Mouse (Mus musculus) T-helper 2 cell (primary cell): ENCODE measurements at regions not wholly inside any gene's neighbourhood (a gene's known extent, or its start where the extent isn't known, plus 50 kb on each side); places are given as distances from the start of the nearest gene placed in this dataset.

Experiments
- in situ Hi-C: fragments of 300-600 bp; cut with MboI, MseI; formaldehyde crosslinking; loops from one replicate; pipeline ENCODE4 v1.15.1; 2025; ENCODE audit warnings: high pct_unique_total_duplicates

DNA sequence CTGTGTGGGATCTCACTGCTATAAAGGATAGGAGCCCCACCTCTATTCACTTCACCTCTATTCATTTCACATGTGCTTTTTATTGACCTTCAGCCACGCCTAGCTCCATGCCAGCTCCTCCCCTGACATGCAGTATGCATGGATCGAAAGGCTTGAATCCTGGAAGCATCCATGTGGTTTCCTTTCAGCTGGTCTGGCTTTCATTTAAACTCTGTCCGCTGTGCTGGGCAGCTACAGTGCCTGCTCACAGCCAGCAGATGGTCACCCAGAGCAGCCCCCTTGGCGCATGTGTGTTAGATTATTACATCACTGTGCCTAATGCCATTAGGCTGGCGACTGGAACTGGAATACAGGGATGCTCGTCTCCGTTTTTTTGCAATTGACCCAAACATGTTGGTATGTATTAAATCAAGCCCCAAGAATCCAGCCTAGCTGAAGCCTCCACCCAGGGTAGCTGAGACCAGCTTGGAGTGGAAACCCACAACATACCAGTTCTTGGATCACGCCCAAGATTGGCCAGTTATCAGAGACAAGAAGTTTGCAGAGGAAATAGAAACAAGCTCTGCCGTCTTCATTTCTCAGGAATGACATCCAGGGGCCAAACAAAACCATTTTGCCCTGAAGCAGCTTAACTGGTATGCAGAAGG lies 113.2 kb downstream of the Inhbb start:
- in situ Hi-C loops: no loop called here

DNA sequence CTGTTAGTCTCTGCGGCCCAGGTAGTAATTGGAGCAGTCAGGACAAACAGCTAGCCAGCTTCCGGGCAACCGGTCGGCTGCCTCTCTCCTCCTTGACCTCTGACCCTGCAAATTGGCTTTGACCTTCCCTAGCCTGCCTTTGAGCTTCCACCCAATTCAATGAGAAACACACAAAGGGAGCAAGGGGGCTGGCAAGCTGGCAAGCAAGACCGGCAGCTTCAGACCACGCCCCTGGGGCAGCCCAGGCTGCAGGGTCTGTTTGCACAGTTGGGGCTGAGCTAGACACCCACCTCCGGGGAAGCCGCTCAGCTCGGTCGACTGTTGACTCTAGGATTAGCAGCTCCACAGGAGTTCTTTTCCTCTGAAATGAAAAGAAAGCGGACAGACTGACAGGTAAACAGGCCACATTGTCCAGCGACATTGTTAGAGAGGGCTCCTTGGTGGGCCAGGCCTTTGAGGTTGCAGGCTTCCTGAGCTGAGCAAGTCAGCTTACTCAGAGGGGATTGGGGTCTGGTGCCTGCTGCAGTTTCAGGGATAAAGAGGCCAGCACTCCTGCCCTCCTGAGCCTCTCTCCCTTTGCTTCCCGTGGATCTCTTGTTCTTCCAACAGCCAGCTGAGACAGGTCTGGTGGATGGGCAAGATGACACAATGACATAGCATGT lies 116.6 kb downstream of the Inhbb start:
- in situ Hi-C loops: no loop called here

DNA sequence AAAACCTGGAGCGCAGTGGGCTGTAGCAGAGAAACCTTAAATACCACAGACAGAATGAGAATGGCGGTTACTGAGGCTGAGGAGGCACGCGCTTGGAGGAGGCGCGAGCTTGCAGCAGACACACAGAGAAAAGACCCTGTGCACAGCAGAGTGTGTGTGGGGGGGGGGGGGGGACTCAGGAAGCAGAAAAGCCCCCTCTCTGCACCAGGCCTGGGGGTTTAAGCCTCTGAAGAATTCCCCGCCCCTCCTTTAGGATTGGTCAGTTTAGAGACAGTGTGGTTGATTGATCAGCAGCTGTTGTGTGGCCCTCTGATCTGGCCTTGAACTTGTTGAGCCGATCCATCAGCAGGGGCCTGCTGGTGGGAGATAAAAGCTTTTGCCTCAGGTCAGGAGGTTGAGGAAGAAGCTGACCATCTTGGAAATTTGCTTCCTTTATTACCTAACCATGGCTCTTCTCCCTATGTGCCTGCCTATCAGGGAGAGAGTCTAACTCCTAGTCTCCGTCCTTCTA lies 117.5 kb downstream of the Inhbb start:
- in situ Hi-C loops: no loop called here

DNA sequence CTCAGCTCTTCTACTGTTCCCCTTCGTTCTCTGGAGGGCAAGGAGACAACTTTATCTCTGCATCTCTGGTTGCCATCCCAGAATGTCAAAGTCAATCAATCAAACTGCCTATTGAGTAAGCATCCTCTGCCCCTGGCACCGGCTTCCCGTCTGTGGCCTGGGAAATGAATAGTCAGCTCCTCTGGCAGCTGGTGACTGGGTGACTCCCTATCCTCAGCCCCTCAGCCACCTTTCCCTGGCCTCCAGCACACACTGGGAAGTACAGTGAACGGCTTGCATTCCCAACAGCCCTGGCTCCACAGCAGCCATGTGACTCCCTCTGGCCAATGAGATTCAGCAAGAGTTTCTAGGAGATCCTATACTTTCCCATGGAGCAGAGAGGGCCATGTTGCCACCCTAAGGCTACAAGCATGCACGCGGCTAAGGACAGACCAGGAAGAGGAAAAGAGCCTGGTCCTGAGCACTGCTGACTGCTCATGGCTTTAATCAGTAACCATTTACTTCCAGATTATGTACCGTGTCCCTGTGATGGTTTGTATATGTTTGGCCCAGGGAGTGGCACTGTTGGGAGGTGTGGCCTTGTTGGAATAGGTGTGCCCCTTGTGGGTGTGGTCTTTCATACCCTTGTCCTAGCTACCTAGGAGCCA lies 119.6 kb downstream of the Inhbb start:
- in situ Hi-C loops: no loop called here

DNA sequence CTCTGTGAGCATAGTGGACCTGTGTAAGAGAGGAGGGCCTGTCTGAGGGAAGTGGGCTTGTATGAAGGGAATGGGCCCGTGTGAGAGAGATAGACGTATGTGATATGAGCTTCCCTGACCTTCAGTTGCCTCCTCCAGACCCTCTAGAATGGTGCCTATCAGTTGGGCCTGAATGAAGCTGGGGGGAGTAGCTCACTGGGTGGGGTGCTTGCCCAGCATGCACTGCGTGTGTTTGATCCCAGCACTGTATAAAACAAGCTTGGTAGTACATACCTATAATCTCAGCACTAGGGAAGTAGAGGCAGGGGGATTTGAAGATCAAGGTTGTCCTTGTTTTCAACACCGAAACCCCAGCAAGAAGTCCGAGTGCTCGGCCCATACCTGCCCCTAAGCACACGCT lies 120.1 kb downstream of the Inhbb start:
- in situ Hi-C loops: no loop called here

DNA sequence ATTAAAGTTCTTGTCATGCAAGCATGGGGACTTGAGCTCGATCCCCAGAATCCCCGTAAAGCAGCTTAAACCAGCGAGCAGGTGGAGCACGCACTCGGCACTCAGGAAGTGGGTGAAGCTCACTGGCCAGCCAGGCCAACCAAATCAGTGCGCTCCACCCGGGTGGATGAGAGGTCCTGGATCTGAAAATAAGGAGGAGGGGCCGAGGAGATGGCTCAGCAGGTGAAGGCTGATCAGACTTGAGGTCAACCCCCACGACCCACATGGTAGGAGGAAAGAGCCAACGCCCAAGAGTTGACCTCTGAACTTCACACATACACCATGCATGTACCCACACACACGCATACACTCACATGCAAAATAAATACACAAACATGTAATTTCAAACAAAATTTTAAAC lies 120.8 kb downstream of the Inhbb start:
- in situ Hi-C loops: no loop called here

DNA sequence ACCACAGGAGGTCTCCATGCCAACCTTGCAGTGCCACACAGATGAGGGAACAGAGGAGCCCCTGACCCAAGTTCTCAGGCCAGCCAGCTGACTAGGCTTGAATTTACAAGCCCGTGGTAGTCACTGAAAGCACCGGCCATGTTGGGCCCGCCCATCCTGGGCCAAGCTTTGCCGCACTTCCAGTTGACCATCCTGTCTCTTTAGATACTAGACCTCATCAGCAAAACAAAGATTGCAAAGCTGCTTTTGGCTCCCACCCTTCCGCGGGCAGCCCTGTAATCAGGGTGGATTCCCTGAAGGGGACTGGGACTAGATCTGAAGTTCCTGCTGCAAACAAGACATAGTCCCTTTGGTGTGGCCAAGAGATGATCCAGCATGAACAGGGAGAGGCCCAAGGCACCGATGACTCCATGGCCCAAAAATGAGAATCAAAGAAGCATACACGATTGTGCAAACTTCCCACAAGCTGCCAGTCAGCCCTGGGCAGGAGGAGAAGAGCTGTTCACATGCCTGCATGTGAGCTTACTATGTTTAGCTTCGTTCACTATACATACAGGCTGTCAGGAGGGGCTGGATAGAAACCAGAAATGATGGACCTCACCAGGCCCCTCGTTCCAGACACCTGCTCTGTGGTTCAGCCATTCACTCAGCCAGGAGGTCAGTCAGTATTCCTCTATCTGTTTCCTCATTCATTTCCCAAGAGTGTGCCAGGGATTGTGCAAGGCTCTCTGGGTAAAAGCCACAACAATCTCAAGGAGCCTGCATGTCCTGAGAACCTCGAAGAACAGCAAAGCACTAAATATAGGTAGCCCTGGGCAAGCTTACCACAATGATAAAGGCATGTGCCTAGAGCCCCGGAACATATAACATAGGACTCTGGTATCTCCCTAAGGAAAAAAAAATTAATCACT lies 122.0 kb downstream of the Inhbb start:
- in situ Hi-C loops: no loop called here

DNA sequence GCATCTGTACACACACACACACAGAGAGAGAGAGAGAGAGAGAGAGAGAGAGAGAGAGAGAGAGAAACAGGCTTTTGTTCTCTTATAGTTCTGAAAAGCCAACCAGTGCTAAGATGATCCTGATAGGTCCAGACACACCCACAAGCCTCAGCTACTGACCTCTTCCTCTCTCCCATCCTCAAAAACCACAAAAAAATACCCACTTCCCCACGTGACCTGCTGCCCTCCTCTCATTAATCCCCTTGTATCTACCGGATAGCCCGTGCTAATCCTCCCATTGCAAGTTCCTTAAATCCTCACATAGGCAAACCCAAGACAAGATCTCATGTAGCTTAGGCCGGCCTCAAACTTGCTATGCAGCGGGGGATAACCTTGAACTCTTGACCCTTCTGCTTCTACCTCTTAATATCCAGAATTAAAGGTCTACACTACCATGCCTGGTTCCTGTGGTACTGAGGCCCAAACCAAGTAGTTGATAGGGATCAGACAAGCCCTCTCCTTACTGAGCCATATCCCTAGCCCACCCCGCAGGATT lies 123.3 kb downstream of the Inhbb start:
- in situ Hi-C loops: no loop called here

DNA sequence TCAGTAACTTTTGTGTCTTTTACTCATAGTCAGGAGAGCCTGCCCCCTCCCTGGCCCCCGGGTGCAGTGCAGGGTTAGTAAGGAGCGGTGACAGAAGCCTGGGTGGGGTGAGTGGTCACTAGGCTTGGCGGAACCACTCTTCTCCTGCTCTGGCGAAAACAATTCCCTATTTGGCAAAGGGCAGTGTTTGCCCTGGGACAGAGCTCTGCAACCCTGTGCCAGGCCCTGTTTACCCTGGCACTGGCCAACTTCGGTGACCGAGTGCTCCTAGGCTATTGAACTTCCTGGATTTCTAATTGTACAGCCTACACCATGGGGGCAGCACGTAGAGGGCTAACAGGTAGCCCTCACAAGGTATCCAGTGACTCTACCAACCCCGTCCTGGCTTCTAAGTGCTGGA lies 126.9 kb downstream of the Inhbb start:
- in situ Hi-C loops: no loop called here

DNA sequence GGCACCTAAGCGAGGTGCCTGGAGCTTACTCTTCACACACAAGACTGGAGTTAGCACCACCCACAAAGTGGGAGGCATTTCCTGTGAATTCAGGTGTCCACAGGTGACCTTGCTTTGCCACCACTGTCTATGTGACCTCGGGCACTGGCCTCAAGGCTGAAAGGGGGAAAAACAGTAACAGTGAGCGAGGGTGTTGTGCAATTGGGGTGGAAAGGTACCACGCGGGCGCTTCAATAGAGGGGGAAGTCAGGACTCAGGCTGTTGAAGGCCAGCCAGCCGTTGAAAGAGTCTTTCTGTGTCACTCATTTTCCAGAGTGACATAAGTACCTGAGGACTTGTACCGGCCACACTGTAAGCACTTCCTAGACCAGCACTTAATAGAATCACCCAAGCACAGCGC lies 128.2 kb downstream of the Inhbb start:
- in situ Hi-C loops: no loop called here

DNA sequence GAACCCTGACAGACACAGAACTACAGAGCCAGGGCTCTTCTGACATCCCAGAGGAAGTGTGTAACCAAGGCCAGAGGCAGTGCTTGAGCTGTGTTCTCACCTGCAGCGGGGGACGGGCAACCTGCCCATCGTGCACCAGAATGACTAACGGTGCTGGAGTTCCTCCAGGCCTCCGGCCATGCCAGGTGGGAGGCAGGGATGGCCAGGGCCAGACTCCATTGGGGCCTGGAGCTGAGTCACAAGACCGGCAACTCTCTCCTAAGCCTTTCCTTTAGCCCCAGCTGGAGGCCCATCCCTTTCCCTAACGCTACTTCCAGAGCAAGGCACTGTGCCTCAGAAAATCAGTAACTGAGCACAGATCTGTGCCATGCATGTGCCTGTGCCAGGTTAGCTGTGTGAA lies 129.8 kb downstream of the Inhbb start:
- in situ Hi-C loops: no loop called here

DNA sequence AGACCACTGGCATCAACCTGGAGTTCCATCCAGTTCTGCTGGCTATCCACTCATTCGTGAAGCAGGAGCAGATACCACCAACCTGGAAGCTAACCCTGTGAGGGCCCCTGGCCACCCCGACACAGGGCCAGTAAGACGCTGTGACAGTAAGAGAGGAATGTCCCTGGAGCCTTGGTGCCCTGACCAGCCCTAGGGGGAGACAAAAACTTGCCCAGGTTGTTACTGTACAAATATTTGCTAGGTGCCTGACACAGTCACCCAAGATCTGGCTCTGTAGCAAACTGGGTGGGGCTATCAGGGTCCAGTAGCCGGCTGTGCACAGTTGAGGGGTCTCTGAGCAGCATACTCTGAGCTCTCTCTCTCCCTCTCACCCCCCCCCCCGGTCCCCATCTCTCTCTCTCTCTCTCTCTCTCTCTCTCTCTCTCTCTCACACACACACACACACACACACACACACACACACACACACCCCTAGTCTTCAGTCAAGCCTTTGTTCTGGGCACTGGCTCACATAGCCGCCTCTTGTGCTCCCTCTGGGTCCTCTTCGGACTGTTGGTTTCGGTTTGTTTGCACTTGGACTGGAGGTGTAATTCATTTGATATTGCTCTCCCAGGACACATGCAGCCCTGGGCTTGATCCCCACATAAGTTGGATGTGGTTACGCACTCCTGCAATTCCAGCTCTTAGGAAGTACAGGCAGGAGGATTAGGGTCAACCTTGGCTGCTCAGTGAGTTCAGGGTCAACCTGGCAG lies 131.7 kb downstream of the Inhbb start:
- in situ Hi-C loops: no loop called here

DNA sequence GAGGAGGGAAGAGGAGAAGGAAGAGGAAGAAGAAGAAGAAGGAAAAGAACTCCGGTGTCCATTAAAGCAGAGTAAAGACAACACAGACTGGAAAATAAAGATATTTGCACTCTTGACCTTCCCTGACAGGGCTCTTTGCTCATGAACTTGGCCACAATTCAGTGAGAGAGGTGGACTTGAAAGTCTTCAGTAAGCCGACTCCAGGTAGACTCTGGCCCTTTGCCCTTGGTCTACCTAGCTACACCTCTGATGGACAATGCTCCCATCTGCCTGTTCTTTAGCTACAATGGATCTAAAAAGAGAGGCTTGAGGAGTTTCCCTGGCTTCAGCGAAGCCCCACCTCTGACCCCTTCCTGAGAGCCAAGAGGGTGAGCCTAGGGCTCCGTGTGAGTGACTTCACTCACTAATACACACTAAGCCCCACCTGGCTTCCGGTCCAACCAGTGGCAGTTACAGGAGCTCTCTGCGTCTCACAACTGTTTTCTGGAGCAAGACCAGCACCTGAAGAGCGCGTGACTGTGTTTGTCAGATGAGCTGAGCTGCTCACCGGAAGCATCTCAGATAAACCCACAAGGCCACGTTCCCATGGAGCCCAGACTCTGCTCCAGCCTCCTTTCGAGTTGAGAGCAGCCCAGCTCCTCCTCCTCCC lies 132.4 kb downstream of the Inhbb start:
- in situ Hi-C loops: no loop called here

DNA sequence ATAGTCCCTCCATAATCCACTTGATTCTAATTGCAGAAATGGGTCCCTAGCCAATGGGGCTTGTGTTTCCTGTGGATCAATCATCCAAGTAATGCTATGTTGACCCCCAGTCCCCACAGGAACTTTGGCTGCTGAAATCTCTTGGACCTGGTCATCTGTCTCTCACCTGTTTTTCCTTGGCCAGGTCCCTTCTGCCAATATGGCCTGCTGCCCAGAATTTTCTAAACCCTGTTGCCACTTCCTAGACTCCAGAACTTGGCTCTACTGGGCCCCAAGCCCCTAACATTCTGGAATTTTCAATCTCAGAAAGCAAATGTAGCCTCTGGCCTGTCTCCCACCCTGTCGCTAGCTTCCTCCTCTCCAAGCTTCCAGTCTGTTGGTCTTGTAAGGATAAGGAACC lies 139.6 kb downstream of the Inhbb start:
- in situ Hi-C loops: no loop called here

DNA sequence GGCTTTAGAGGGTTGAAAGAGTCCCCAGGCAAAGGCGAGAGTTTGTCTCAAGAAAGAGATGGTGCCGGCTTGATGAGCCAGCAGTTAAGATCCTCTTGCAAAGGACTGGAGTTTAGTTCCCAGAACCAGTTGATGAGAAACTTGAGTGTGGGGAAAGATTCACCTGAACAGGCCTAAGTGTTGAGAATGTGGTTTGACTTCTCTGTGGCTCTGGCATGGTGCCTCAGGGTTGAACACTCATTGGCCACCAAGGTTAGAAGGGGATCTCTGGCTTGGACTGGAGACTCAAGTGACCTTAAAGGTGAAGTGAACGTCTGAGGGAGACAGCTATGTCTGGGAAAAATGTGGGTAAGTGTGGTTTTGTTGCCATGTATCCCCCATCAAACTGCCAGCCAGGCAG lies 142.8 kb downstream of the Inhbb start:
- in situ Hi-C loops: no loop called here

DNA sequence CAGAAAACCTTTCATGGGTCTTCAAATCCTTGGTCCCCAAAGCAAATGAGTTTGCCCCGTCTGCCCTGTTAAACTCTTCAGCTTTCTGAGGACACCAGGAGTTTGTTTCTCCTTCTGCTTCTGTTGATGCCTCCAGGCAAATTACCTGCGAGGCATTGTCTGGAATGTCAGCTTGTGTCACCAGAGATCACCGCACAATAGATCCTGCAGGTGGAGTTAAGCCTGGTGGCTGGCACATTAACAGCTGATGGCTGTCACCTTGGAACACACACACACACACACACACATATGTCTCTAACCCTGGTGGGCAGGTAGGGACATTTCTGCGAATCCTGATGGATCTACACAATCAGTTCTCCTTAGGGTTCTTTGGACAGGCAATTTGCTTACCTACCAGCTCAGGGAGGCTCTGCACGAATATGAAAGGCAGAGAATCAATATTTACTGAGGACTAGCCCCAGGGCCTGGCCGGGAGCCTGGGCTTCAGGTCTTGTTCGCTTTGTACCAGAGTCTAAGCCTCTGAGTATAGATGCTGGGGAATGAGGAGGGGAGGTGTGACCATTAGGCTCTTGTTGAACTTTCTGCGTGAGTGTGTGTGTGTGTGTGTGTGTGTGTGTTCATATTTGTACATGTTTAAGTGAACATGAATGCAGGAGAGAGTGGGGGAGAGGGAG lies 143.4 kb downstream of the Inhbb start:
- in situ Hi-C loops: no loop called here

DNA sequence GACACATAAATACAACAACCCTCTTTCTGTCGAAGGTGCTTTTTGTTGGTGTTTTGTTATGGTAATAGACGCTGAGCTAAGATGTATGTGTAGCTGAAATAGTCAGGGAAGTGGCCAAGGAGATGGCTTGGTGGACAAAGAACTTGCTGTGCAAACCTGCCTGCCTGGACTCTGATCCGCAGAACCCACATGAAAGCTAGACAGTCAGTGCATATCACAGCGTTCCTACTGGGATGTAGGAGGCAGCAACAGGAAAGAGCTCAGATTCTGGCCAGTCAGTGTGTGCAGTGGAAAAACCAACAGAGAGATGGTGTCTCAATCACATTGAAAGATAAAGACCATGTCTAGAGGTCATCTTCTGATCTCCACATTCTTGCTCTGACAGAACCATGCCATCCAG lies 144.1 kb downstream of the Inhbb start:
- in situ Hi-C loops: no loop called here

DNA sequence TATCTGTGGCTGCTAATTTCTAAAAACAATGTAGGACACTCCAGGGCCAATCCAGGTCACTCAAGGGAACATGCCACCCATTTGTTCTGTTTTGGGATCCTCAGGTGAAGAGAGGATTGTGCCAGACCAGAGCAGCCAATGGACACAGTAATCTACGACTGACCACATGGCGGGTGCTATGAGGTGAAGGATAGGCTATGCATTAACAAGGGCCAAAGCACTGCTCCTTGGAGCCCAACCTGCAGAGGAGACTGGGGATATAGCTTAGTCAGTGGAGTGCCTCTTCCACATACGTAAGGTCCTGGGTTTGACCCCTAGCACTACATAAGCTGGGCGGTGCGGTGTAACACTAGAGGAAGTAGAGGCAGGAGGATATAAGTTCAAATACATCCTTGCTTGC lies 156.0 kb downstream of the Inhbb start:
- in situ Hi-C loops: no loop called here

DNA sequence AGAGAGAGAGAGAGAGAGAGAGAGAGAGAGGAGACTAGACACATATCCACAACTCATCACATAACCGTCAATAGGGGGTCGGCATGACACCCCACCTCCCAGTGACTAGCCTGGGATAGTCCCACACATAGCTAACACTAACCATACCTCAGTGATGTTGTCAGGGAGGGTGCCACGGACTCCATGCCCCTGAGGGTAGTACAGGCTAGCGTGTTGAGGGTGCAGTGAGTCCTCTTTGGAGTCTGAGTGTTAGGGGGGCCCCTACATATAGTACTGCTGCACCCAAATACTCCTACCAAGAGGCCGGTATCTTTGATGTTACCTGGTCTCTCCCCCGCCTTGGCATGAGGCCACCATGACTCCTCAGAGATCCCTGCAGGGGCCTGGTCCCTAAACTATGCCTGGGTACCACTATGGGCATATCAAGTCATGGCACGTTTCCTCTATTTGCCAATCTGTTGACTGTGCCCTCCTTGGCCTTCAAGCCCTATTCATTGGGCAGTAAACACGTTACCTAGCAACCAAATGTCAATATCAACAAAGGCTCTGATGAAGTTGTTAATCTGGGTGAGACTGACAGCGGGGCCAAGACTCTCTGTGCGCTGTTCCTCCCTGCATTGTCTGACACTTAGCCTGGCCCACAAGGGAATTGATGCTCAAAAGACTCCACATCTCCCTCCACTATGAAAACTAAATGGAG lies 156.7 kb downstream of the Inhbb start:
- in situ Hi-C loops: no loop called here
